ENCODE assay signal across 11 mouse cellular contexts in the genomic region with DNA sequence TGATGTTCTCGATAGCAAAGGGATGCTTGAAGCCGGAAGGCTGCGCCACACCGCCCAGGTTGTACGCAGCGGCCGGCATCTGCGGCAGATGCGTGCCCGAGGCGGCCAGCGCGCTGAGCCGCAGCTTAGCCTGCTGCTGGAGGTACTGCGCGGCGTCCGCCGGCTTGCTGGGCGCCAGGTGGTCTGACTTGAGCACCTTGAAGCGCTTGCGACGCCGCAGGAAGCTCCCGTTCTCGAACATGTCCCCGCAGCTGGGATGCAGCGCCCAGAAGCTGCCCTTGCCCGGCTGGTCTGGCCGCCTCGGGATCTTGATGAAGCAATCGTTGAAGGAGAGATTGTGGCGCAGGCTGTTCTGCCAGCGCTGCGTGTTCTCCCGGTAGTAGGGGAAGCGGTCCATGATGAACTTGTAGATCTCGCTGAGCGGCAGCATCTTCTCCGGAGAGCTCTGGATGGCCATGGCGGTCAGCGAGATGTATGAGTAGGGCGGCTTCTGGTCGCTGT. TPM values are rescaled to one million over a fixed set of nuclear protein-coding genes. Genes with fewer than 3 reads are reported as not detected.
A peak's percentile ranks its signal among the peaks of the same experiment; 100 is the strongest.
DNase-seq lines count a peak whose midpoint lies in the region; ATAC-seq and TF ChIP-seq lines count a peak whose summit lies in the region.
"Had no signal": no experiment of that assay in that cellular context is flagged by ENCODE, and none has a peak within 500 bp of the region (broad histone marks: within the 10 kb centered on the region; RNA-seq: fewer than 3 reads in every experiment).

No protein-coding gene starts in this region.

- H3K36me3 ChIP-seq in heart, embryonic 10.5 days = no peaks in the 10 kb centered on the region
- H3K36me3 ChIP-seq in ES-E14 (ENCODE audit: control insufficient read depth, insufficient read depth, low read length, poor library complexity, severe bottlenecking) = no peaks in the 10 kb centered on the region
- no peaks in the 10 kb centered on the region for H3K36me3 ChIP-seq in forebrain, postnatal 0 days (ENCODE audit: insufficient read depth)
- no peaks in the 10 kb centered on the region for H3K36me3 ChIP-seq in midbrain, embryonic 15.5 days (replicated peaks)

- no peak overlapping the region for H3K9ac ChIP-seq in ES-E14 (ENCODE audit: insufficient read depth, low read depth, low read length, poor library complexity, severe bottlenecking)
- H3K9ac ChIP-seq in forebrain, postnatal 0 days = no peak overlapping the region
- peak overlapping the region; percentile 36 for H3K9ac ChIP-seq in midbrain, embryonic 15.5 days

- H3K4me2 ChIP-seq in forebrain, postnatal 0 days (ENCODE audit: low read depth) = no peak overlapping the region
- peak overlapping the region; percentile 44 for H3K4me2 ChIP-seq in midbrain, embryonic 15.5 days

- H3K4me1 ChIP-seq in heart, embryonic 10.5 days = peaks cover 27% of the 10 kb centered on the region
- peaks cover 3 to 6% of the 10 kb centered on the region in 2 experiments; a peak in 1 of 4 replicates for H3K4me1 ChIP-seq in ES-E14 (ENCODE audit: control insufficient read depth in 2 of 2, insufficient read depth in 2 of 2, low read length in 2 of 2, poor library complexity in 1 of 2)
- H3K4me1 ChIP-seq in forebrain, postnatal 0 days (ENCODE audit: insufficient read depth) = no peaks in the 10 kb centered on the region
- peaks cover 40% of the 10 kb centered on the region for H3K4me1 ChIP-seq in midbrain, embryonic 15.5 days

- no peaks in the 10 kb centered on the region for H3K9me3 ChIP-seq in heart, embryonic 10.5 days
- no peaks in the 10 kb centered on the region for H3K9me3 ChIP-seq in ES-E14 (ENCODE audit: control insufficient read depth, insufficient read depth, low read depth, low read length)
- no peaks in the 10 kb centered on the region for H3K9me3 ChIP-seq in forebrain, postnatal 0 days (ENCODE audit: low read length)
- no peaks in the 10 kb centered on the region for H3K9me3 ChIP-seq in midbrain, embryonic 15.5 days

- WGBS in heart, embryonic 10.5 days = under 1% methylated on average over 44 of the region's 44 CpGs
- under 1% methylated on average over 44 of the region's 44 CpGs for WGBS in forebrain, postnatal 0 days
- under 1% methylated on average over 44 of the region's 44 CpGs for WGBS in midbrain, embryonic 15.5 days

- DNase-seq in heart, embryonic 10.5 days (ENCODE audit: low spot score) = no peak
- DNase-seq in heart, postnatal 36 days = no peak
- DNase-seq in ES-E14 (ENCODE audit: low read depth, low spot score) = no peak
- peak; percentile 39 for DNase-seq in forebrain, postnatal 0 days
- no peak for DNase-seq in cerebellum, adult 9-11 months
- DNase-seq in left cerebral cortex, postnatal 25 days (ENCODE audit: low spot score in 2 of 2) = no peak
- no peak for DNase-seq in frontal cortex, postnatal 10 days (ENCODE audit: low spot score in 2 of 2)
- DNase-seq: left cerebral cortex, postnatal 4 days had no signal

- in situ Hi-C loops in ES-E14 (cut with MboI; ENCODE audit: low sequenced_read_pairs in 2 of 2, unreplicated experiment in 2 of 2) = no loop called here

- intact Hi-C loops in heart, postnatal 36 days (cut with DNase I) = no loop called here
- intact Hi-C loops in left cerebral cortex, postnatal 25 days (cut with DNase I) = loop anchor here (5.0 to 10.0 kb wide), 3 partner anchors 87 to 1455 kb away; partner anchors contain the start of genes Aldh1a2 and Bnip2

- no peak overlapping the region for H3K27ac ChIP-seq in heart, embryonic 10.5 days
- no peak overlapping the region for H3K27ac ChIP-seq in ES-E14 (ENCODE audit: insufficient read depth, low read depth, low read length, poor library complexity, severe bottlenecking)
- H3K27ac ChIP-seq in forebrain, postnatal 0 days (ENCODE audit: low read depth, low read length) = no peak overlapping the region
- H3K27ac ChIP-seq in midbrain, embryonic 15.5 days = peak overlapping the region; percentile 71

- H3K27me3 ChIP-seq in heart, embryonic 10.5 days (ENCODE audit: insufficient read depth, poor library complexity, severe bottlenecking) = peaks cover 100% of the 10 kb centered on the region
- H3K27me3 ChIP-seq in forebrain, postnatal 0 days (ENCODE audit: insufficient read depth, low read length) = peaks cover 92% of the 10 kb centered on the region
- peaks cover 70% of the 10 kb centered on the region for H3K27me3 ChIP-seq in midbrain, embryonic 15.5 days (replicated peaks)

- H3K4me3 ChIP-seq in heart, embryonic 10.5 days = peak overlapping the region; percentile 41; the same call in 1 of the 2 replicates
- peak overlapping the region; percentile 35 to 49; a peak in 2 of 4 replicates for H3K4me3 ChIP-seq in ES-E14 (ENCODE audit: insufficient read depth in 1 of 2, low read depth in 1 of 2, low read length in 2 of 2, poor library complexity in 1 of 2, severe bottlenecking in 1 of 2)
- H3K4me3 ChIP-seq in forebrain, postnatal 0 days (ENCODE audit: low read depth, low read length) = 0 out of 2 replicates have a peak overlapping the region, but pooled peaks have one; percentile 4
- H3K4me3 ChIP-seq in midbrain, embryonic 15.5 days = peak overlapping the region; percentile 35

- no peak for TF ChIP-seq CTCF in forebrain, postnatal 0 days (IDR thresholded peaks at IDR 0.05; ENCODE audit: low read depth)

- no peak for ATAC-seq in forebrain, postnatal 0 days
- ATAC-seq in midbrain, embryonic 15.5 days (replicated peaks) = no peak

TF ChIP-seq in ES-E14, 5 proteins besides CTCF, POLR2A, EP300 and RAD21:
- TF ChIP-seq MAFK (IDR thresholded peaks at IDR 0.05; ENCODE audit: insufficient read depth, low read depth, low read length) = no peak
- TF ChIP-seq CHD2 (IDR thresholded peaks at IDR 0.05; ENCODE audit: low read depth, low read length) = no peak
- no peak for TF ChIP-seq HCFC1 (IDR thresholded peaks at IDR 0.05; ENCODE audit: borderline replicate concordance, insufficient read depth, low read length)
- TF ChIP-seq ZC3H11A (IDR thresholded peaks at IDR 0.05; ENCODE audit: borderline replicate concordance, low read depth, low read length) = no peak
- no peak for TF ChIP-seq ZNF384 (IDR thresholded peaks at IDR 0.05; ENCODE audit: low read depth, low read length)
TF ChIP-seq in ES-E14: peak in this region for 0.

RNA-seq across cellular contexts. Expression of gene Foxb1, which starts 1.0 kb away (rescaled TPM):
- not detected in 2 replicates for polyA plus RNA-seq in heart, embryonic 10.5 days (2016; fragmentation: Nextera tagmentation; extraction: Ambion mirVana)
- total RNA-seq in heart, postnatal 36 days (2021) = not detected
- not detected in 2 replicates for total RNA-seq in ES-E14 (2012; rRNA removed)
- 2.5 and 8.7 TPM in 2 replicates for total RNA-seq in forebrain, postnatal 0 days (2014; rRNA removed)
- 0.47 and 2.0 TPM in 2 replicates for polyA plus RNA-seq in forebrain, postnatal 0 days (2015; fragmentation: Nextera tagmentation; extraction: Ambion mirVana)
- polyA plus RNA-seq in midbrain, embryonic 15.5 days (2015; fragmentation: Nextera tagmentation; extraction: Ambion mirVana) = 15.1 and 20.7 TPM in 2 replicates
- not detected for total RNA-seq in left cerebral cortex, postnatal 25 days (2021)
- total RNA-seq: neutrophil, adult 5-6 weeks had no signal
- polyA plus RNA-seq: gonadal fat pad, adult 2 months had no signal
